9 mouse cellular contexts compared by ENCODE assay signal in genomic region chr12:87389231-87389630, GRCm38 (mm10). TPM values are rescaled to one million over a fixed set of nuclear protein-coding genes. Genes with fewer than 3 reads are reported as not detected.
DNase-seq lines count a peak whose midpoint lies in the region; ATAC-seq and TF ChIP-seq lines count a peak whose summit lies in the region.
"Had no signal": no experiment of that assay in that cellular context is flagged by ENCODE, and none has a peak within 500 bp of the region (broad histone marks: within the 10 kb centered on the region; RNA-seq: fewer than 3 reads in every experiment).

No protein-coding gene starts in this region.

- no peaks in the 10 kb centered on the region for H3K27me3 ChIP-seq in heart, embryonic 16.5 days (ENCODE audit: control insufficient read depth, insufficient read depth, low read length)
- no peaks in the 10 kb centered on the region for H3K27me3 ChIP-seq in heart, embryonic 12.5 days (replicated peaks)
- H3K27me3 ChIP-seq in forebrain, postnatal 0 days (ENCODE audit: insufficient read depth, low read length) = no peaks in the 10 kb centered on the region
- no peaks in the 10 kb centered on the region for H3K27me3 ChIP-seq in liver, embryonic 16.5 days (ENCODE audit: control insufficient read depth, insufficient read depth, low read depth, low read length)

- no peaks in the 10 kb centered on the region for H3K9me3 ChIP-seq in heart, embryonic 16.5 days (replicated peaks; ENCODE audit: control insufficient read depth, low read length)
- H3K9me3 ChIP-seq in heart, embryonic 12.5 days (replicated peaks) = no peaks in the 10 kb centered on the region
- no peaks in the 10 kb centered on the region for H3K9me3 ChIP-seq in forebrain, postnatal 0 days (ENCODE audit: low read length)
- no peaks in the 10 kb centered on the region for H3K9me3 ChIP-seq in liver, embryonic 16.5 days (replicated peaks; ENCODE audit: control insufficient read depth, low read length)

- no peak for DNase-seq in forebrain, postnatal 0 days
- no peak for DNase-seq in T-cell, adult 2 months (ENCODE audit: low spot score)
- DNase-seq in testis, postnatal 14 days (ENCODE audit: low spot score) = no peak
- DNase-seq in adrenal gland, adult 8-10 months = no peak
- DNase-seq: kidney, adult 18-20 months had no signal

- WGBS in heart, embryonic 16.5 days = 77% methylated on average over 3 of the region's 3 CpGs
- WGBS in heart, embryonic 12.5 days = 70% methylated on average over 3 of the region's 3 CpGs
- WGBS in forebrain, postnatal 0 days = 49% methylated on average over 3 of the region's 3 CpGs
- WGBS in liver, embryonic 16.5 days (ENCODE audit: insufficient replicate concordance) = 74% methylated on average over 3 of the region's 3 CpGs

- no peak for TF ChIP-seq CTCF in forebrain, postnatal 0 days (IDR thresholded peaks at IDR 0.05; ENCODE audit: low read depth)

- H3K27ac ChIP-seq in heart, embryonic 16.5 days (ENCODE audit: low read length) = peak overlapping the region; percentile 91
- H3K27ac ChIP-seq in heart, embryonic 12.5 days (ENCODE audit: poor library complexity, severe bottlenecking) = no peak overlapping the region
- peak overlapping the region; percentile 42; the same call in 1 of the 2 replicates for H3K27ac ChIP-seq in brown adipose tissue, adult 24 weeks (replicated peaks; ENCODE audit: low read depth, low read length)
- H3K27ac ChIP-seq in forebrain, postnatal 0 days (ENCODE audit: low read depth, low read length) = no peak overlapping the region
- no peak overlapping the region for H3K27ac ChIP-seq in liver, embryonic 16.5 days (ENCODE audit: low read length)

- ATAC-seq in heart, embryonic 16.5 days (replicated peaks; ENCODE audit: extremely low read depth, insufficient read depth, low FRiP score) = no peak
- ATAC-seq in heart, embryonic 12.5 days (ENCODE audit: insufficient number of reproducible peaks, low FRiP score) = no peak
- no peak for ATAC-seq in forebrain, postnatal 0 days
- ATAC-seq in liver, embryonic 16.5 days (ENCODE audit: low read depth) = no peak

- peaks cover 9% of the 10 kb centered on the region; the same call in 1 of the 2 replicates for H3K4me1 ChIP-seq in heart, embryonic 16.5 days (ENCODE audit: control insufficient read depth, insufficient read depth, low read length)
- H3K4me1 ChIP-seq in heart, embryonic 12.5 days (replicated peaks) = peaks cover 14% of the 10 kb centered on the region
- H3K4me1 ChIP-seq in brown adipose tissue, adult 24 weeks (ENCODE audit: control insufficient read depth, insufficient read depth, insufficient read length, low read length) = peaks cover 7% of the 10 kb centered on the region
- peaks cover 8% of the 10 kb centered on the region; the same call in 1 of the 2 replicates for H3K4me1 ChIP-seq in forebrain, postnatal 0 days (ENCODE audit: insufficient read depth)
- peaks cover 15% of the 10 kb centered on the region for H3K4me1 ChIP-seq in liver, embryonic 16.5 days (ENCODE audit: control insufficient read depth, low read depth, low read length)

- no peak overlapping the region; the same call in 1 of the 2 replicates for H3K9ac ChIP-seq in heart, embryonic 16.5 days (ENCODE audit: low read length)
- no peak overlapping the region for H3K9ac ChIP-seq in heart, embryonic 12.5 days
- no peak overlapping the region for H3K9ac ChIP-seq in forebrain, postnatal 0 days
- no peak overlapping the region for H3K9ac ChIP-seq in liver, embryonic 16.5 days (ENCODE audit: low read depth, low read length)

- H3K36me3 ChIP-seq in heart, embryonic 16.5 days (ENCODE audit: control insufficient read depth, insufficient read depth) = no peaks in the 10 kb centered on the region
- no peaks in the 10 kb centered on the region for H3K36me3 ChIP-seq in heart, embryonic 12.5 days
- H3K36me3 ChIP-seq in forebrain, postnatal 0 days (ENCODE audit: insufficient read depth) = no peaks in the 10 kb centered on the region
- H3K36me3 ChIP-seq in liver, embryonic 16.5 days (ENCODE audit: control insufficient read depth, insufficient read depth) = no peaks in the 10 kb centered on the region

- no peak overlapping the region for H3K4me3 ChIP-seq in heart, embryonic 16.5 days (ENCODE audit: low read length)
- H3K4me3 ChIP-seq in heart, embryonic 12.5 days = no peak overlapping the region
- H3K4me3 ChIP-seq in brown adipose tissue, adult 24 weeks (ENCODE audit: insufficient read depth, low read depth, low read length) = peak overlapping the region; percentile 10; the same call in 1 of the 2 replicates
- no peak overlapping the region for H3K4me3 ChIP-seq in forebrain, postnatal 0 days (ENCODE audit: low read depth, low read length)
- H3K4me3 ChIP-seq in liver, embryonic 16.5 days (ENCODE audit: low read depth, low read length) = peak overlapping the region; percentile 76; the same call in 1 of the 2 replicates

- H3K4me2 ChIP-seq in heart, embryonic 16.5 days (ENCODE audit: low read depth, low read length) = peak overlapping the region; percentile 74; the same call in 1 of the 2 replicates
- H3K4me2 ChIP-seq in heart, embryonic 12.5 days = no peak overlapping the region
- peak overlapping the region; percentile 51; the same call in 1 of the 2 replicates for H3K4me2 ChIP-seq in forebrain, postnatal 0 days (ENCODE audit: low read depth)
- H3K4me2 ChIP-seq in liver, embryonic 16.5 days (ENCODE audit: low read depth, low read length) = peak overlapping the region; percentile 99

RNA-seq across cellular contexts. Expression of gene Sptlc2, which starts 1.1 kb away (rescaled TPM):
- 68.0 and 69.8 TPM in 2 replicates for polyA plus RNA-seq in heart, embryonic 16.5 days (2015; fragmentation: Nextera tagmentation; extraction: Ambion mirVana)
- polyA plus RNA-seq in heart, embryonic 12.5 days (2016; fragmentation: Nextera tagmentation; extraction: Ambion mirVana) = 73.3 and 76.4 TPM in 2 replicates
- polyA plus RNA-seq in brown adipose tissue, adult 24 weeks (2012; ENCODE audit: insufficient read depth, insufficient read length, missing spikeins) = 10.4 and 25.5 TPM in 2 replicates
- 53.5 and 69.2 TPM in 2 replicates for total RNA-seq in forebrain, postnatal 0 days (2014; rRNA removed)
- 73.1 and 84.9 TPM in 2 replicates for polyA plus RNA-seq in forebrain, postnatal 0 days (2015; fragmentation: Nextera tagmentation; extraction: Ambion mirVana)
- polyA plus RNA-seq in liver, embryonic 16.5 days (2015; fragmentation: Nextera tagmentation; extraction: Ambion mirVana) = 28.1 and 30.8 TPM in 2 replicates
- total RNA-seq in adrenal gland, adult 8-10 months (2022) = 100 to 1,000 TPM; 224 to 333 (median 255) TPM

RNA-seq across cellular contexts. Expression of gene Slirp, which starts 54.5 kb away (rescaled TPM):
- polyA plus RNA-seq in heart, embryonic 16.5 days (2015; fragmentation: Nextera tagmentation; extraction: Ambion mirVana) = 217 and 223 TPM in 2 replicates
- polyA plus RNA-seq in heart, embryonic 12.5 days (2016; fragmentation: Nextera tagmentation; extraction: Ambion mirVana) = 249 and 268 TPM in 2 replicates
- 340 and 414 TPM in 2 replicates for polyA plus RNA-seq in brown adipose tissue, adult 24 weeks (2012; ENCODE audit: insufficient read depth, insufficient read length, missing spikeins)
- 63.9 and 86.4 TPM in 2 replicates for total RNA-seq in forebrain, postnatal 0 days (2014; rRNA removed)
- 208 and 262 TPM in 2 replicates for polyA plus RNA-seq in forebrain, postnatal 0 days (2015; fragmentation: Nextera tagmentation; extraction: Ambion mirVana)
- polyA plus RNA-seq in liver, embryonic 16.5 days (2015; fragmentation: Nextera tagmentation; extraction: Ambion mirVana) = 137 and 154 TPM in 2 replicates
- total RNA-seq in adrenal gland, adult 8-10 months (2022) = 100 to 1,000 TPM; 156 to 205 (median 191) TPM

RNA-seq across cellular contexts. Expression of gene Alkbh1, which starts 54.6 kb away (rescaled TPM):
- polyA plus RNA-seq in heart, embryonic 16.5 days (2015; fragmentation: Nextera tagmentation; extraction: Ambion mirVana) = 33.9 and 37.5 TPM in 2 replicates
- 36.6 and 40.0 TPM in 2 replicates for polyA plus RNA-seq in heart, embryonic 12.5 days (2016; fragmentation: Nextera tagmentation; extraction: Ambion mirVana)
- 3.7 and 4.3 TPM in 2 replicates for polyA plus RNA-seq in brown adipose tissue, adult 24 weeks (2012; ENCODE audit: insufficient read depth, insufficient read length, missing spikeins)
- 40.1 and 40.4 TPM in 2 replicates for total RNA-seq in forebrain, postnatal 0 days (2014; rRNA removed)
- polyA plus RNA-seq in forebrain, postnatal 0 days (2015; fragmentation: Nextera tagmentation; extraction: Ambion mirVana) = 18.0 and 28.6 TPM in 2 replicates
- 17.0 and 17.4 TPM in 2 replicates for polyA plus RNA-seq in liver, embryonic 16.5 days (2015; fragmentation: Nextera tagmentation; extraction: Ambion mirVana)
- 10 to 100 TPM; 16.4 to 28.3 (median 21.9) TPM for total RNA-seq in adrenal gland, adult 8-10 months (2022)

Comparison
In these comparisons a context has a peak if more than half of its experiments do, and no peak if none do; other contexts are left out.
1. H3K27ac ChIP-seq: peak in heart, embryonic 16.5 days (single experiment) and brown adipose tissue, adult 24 weeks (single experiment); none in heart, embryonic 12.5 days (single experiment), forebrain, postnatal 0 days (single experiment) and liver, embryonic 16.5 days (single experiment).
2. H3K4me3 ChIP-seq: peak in brown adipose tissue, adult 24 weeks (single experiment) and liver, embryonic 16.5 days (single experiment); none in heart, embryonic 16.5 days (single experiment), heart, embryonic 12.5 days (single experiment) and forebrain, postnatal 0 days (single experiment).